Mouse (Mus musculus) kidney, embryonic 14.5 days (tissue): ENCODE measurements around the gene Atf7ip. TPM values are rescaled to one million over a fixed set of nuclear protein-coding genes. Genes with fewer than 3 reads are reported as not detected.
A peak's percentile ranks its signal among the peaks of the same experiment; 100 is the strongest.

Experiments
- ATAC-seq: fragments of 200-750 bp; cut with Nextera tagmentation; 2 replicates; pipeline ENCODE4 v1.8.0; 2017; ENCODE audit warnings: moderate number of reproducible peaks, mild to moderate bottlenecking, moderate TSS enrichment, moderate library complexity; ENCODE audit not compliant: low FRiP score, low TSS enrichment
- H3K27ac ChIP-seq: fragments of 300-500 bp; sonication (generic); 2 replicates; pipeline ENCODE4 v1.5.1; 2014; ENCODE audit warnings: low read depth, mild to moderate bottlenecking, low read length, moderate library complexity, mixed read lengths
- H3K27me3 ChIP-seq: fragments of 300-500 bp; sonication (generic); 2 replicates; pipeline ENCODE4 v1.6.1; 2014; ENCODE audit warnings: mild to moderate bottlenecking, low read length; ENCODE audit not compliant: control insufficient read depth, insufficient read depth
- H3K36me3 ChIP-seq: fragments of 300-500 bp; sonication (generic); 2 replicates; pipeline ENCODE4 v1.6.1; 2014; ENCODE audit warnings: low read length, mixed read lengths; ENCODE audit not compliant: control insufficient read depth, insufficient read depth
- H3K4me1 ChIP-seq: fragments of 300-500 bp; sonication (generic); 2 replicates; pipeline ENCODE4 v1.6.1; 2014; ENCODE audit warnings: low read length, mixed read lengths; ENCODE audit not compliant: control insufficient read depth, insufficient read depth
- H3K4me2 ChIP-seq: fragments of 300-500 bp; sonication (generic); replicated peaks from 2 replicates; pipeline ENCODE4 v1.6.1; 2014; ENCODE audit warnings: low read depth, mild to moderate bottlenecking, low read length
- H3K4me3 ChIP-seq: fragments of 300-500 bp; sonication (generic); 2 replicates; pipeline ENCODE4 v1.5.1; 2014; ENCODE audit warnings: mild to moderate bottlenecking, low read length
- H3K9ac ChIP-seq: fragments of 300-500 bp; sonication (generic); 2 replicates; pipeline ENCODE4 v1.6.1; 2014; ENCODE audit warnings: low read depth, mild to moderate bottlenecking, low read length, moderate library complexity
- H3K9me3 ChIP-seq: fragments of 300-500 bp; sonication (generic); 2 replicates; pipeline ENCODE4 v1.6.1; 2016; ENCODE audit warnings: low read length; ENCODE audit not compliant: control insufficient read depth
- WGBS: fragments of 180-500 bp; shearing (Covaris S2); extraction: QIAGEN DNeasy Blood & Tissue Kit; methylation state at CpG from one replicate; pipeline ENCODE4 v1.1.7; 2014; 5-methylcytosine and 5-hydroxymethylcytosine counted together
- polyA plus RNA-seq: library from polyadenylated mRNA; unstranded; fragments of >200 nt; fragmentation: Nextera tagmentation; extraction: Ambion mirVana; gene quantifications from 2 replicates; pipeline ENCODE4 v1.2.1, GENCODE M21; 2014

The Atf7ip gene
- polyA plus RNA-seq, 1 experiment from 2014 or later, result 54.2 TPM

- ATAC-seq, result no peak
- Histone ChIP-seq H3K4me2 (no peak overlapping the region), H3K4me3 (no peak overlapping the region), H3K27me3 (no peaks in the 10 kb centered on the region), H3K4me1 (no peaks in the 10 kb centered on the region), H3K9me3 (peaks cover 2% of the 10 kb centered on the region; the same call in 1 of the 2 replicates), H3K27ac (no peak overlapping the region), H3K36me3 (no peaks in the 10 kb centered on the region), H3K9ac (no peak overlapping the region)
- WGBS, result 87% methylated on average over 6 of the region's 6 CpGs
These were observed 10.7 kb downstream of the Atf7ip start for GRCm38 (mm10) chr6:136516626-136517025.

- no peak overlapping the region for H3K9ac ChIP-seq
- no peaks in the 10 kb centered on the region for H3K4me1 ChIP-seq
- H3K27me3 ChIP-seq, result no peaks in the 10 kb centered on the region
- H3K4me3 ChIP-seq, result no peak overlapping the region
- H3K36me3 ChIP-seq, result no peaks in the 10 kb centered on the region
- H3K4me2 ChIP-seq, result no peak overlapping the region
- peaks cover 2% of the 10 kb centered on the region; the same call in 1 of the 2 replicates for H3K9me3 ChIP-seq
- no peak overlapping the region for H3K27ac ChIP-seq
- no peak for ATAC-seq
These were observed 11.3 kb downstream of the Atf7ip start for GRCm38 (mm10) chr6:136517221-136517620.

- Histone ChIP-seq H3K27ac (peak overlapping the region; percentile 98), H3K9ac (peak overlapping the region; percentile 66), H3K36me3 (peaks cover 10% of the 10 kb centered on the region), H3K4me3 (peak overlapping the region; percentile 62), H3K27me3 (no peaks in the 10 kb centered on the region), H3K4me1 (no peaks in the 10 kb centered on the region), H3K9me3 (peaks cover 4% of the 10 kb centered on the region; the same call in 1 of the 2 replicates), H3K4me2 (peak overlapping the region; percentile 40)
- peak; percentile 97 for ATAC-seq
- under 1% methylated on average over 59 of the region's 59 CpGs for WGBS
These were observed 12.7 kb downstream of the Atf7ip start for GRCm38 (mm10) chr6:136518537-136519246.

GRCm38 (mm10) chr6:136519254-136519653 lies 13.3 kb downstream of the Atf7ip start:
- Histone ChIP-seq H3K27ac (peak overlapping the region; percentile 98), H3K4me3 (peak overlapping the region; percentile 62), H3K9ac (peak overlapping the region; percentile 66; the same call in 1 of the 2 replicates), H3K4me2 (peak overlapping the region; percentile 40), H3K4me1 (no peaks in the 10 kb centered on the region), H3K27me3 (no peaks in the 10 kb centered on the region), H3K9me3 (peaks cover 2% of the 10 kb centered on the region; the same call in 1 of the 2 replicates), H3K36me3 (peaks cover 10% of the 10 kb centered on the region)
- WGBS, result 3% methylated on average over 17 of the region's 17 CpGs
- no peak for ATAC-seq

GRCm38 (mm10) chr6:136520361-136520760 lies 14.4 kb downstream of the Atf7ip start:
- Histone ChIP-seq H3K4me1 (no peaks in the 10 kb centered on the region), H3K27ac (no peak overlapping the region), H3K27me3 (no peaks in the 10 kb centered on the region), H3K4me2 (peak overlapping the region; percentile 31), H3K9me3 (0 out of 2 replicates have a peak, but pooled peaks cover 2% of the 10 kb centered on the region), H3K4me3 (no peak overlapping the region; the same call in 1 of the 2 replicates), H3K9ac (no peak overlapping the region), H3K36me3 (peaks cover 15% of the 10 kb centered on the region)
- 64% methylated on average over 2 of the region's 2 CpGs for WGBS
- no peak for ATAC-seq

- H3K4me2 ChIP-seq, result no peak overlapping the region
- no peak overlapping the region for H3K27ac ChIP-seq
- no peaks in the 10 kb centered on the region for H3K27me3 ChIP-seq
- H3K4me3 ChIP-seq, result no peak overlapping the region
- H3K9me3 ChIP-seq, result peaks cover 5% of the 10 kb centered on the region; the same call in 1 of the 2 replicates
- H3K36me3 ChIP-seq, result peaks cover 19% of the 10 kb centered on the region
- no peak for ATAC-seq
- no peak overlapping the region for H3K9ac ChIP-seq
- H3K4me1 ChIP-seq, result no peaks in the 10 kb centered on the region
These were observed 15.7 kb downstream of the Atf7ip start for GRCm38 (mm10) chr6:136521681-136522080.

GRCm38 (mm10) chr6:136522658-136523057 lies 16.7 kb downstream of the Atf7ip start:
- WGBS, result 92% methylated on average over 5 of the region's 5 CpGs
- H3K4me1 ChIP-seq, result no peaks in the 10 kb centered on the region
- H3K4me3 ChIP-seq, result no peak overlapping the region
- H3K9ac ChIP-seq, result no peak overlapping the region
- H3K27me3 ChIP-seq, result no peaks in the 10 kb centered on the region
- ATAC-seq, result no peak
- H3K4me2 ChIP-seq, result no peak overlapping the region
- H3K27ac ChIP-seq, result no peak overlapping the region
- peaks cover 19% of the 10 kb centered on the region for H3K36me3 ChIP-seq
- H3K9me3 ChIP-seq, result peaks cover 5% of the 10 kb centered on the region; the same call in 1 of the 2 replicates

GRCm38 (mm10) chr6:136524751-136525150 lies 18.8 kb downstream of the Atf7ip start:
- Histone ChIP-seq H3K4me2 (no peak overlapping the region), H3K4me1 (no peaks in the 10 kb centered on the region), H3K27ac (no peak overlapping the region), H3K9me3 (peaks cover 5% of the 10 kb centered on the region; the same call in 1 of the 2 replicates), H3K9ac (no peak overlapping the region), H3K27me3 (no peaks in the 10 kb centered on the region), H3K4me3 (no peak overlapping the region), H3K36me3 (peaks cover 26% of the 10 kb centered on the region)
- no peak for ATAC-seq
- 75% methylated on average over 4 of the region's 4 CpGs for WGBS

- Histone ChIP-seq H3K4me3 (no peak overlapping the region), H3K27ac (no peak overlapping the region), H3K36me3 (peaks cover 26% of the 10 kb centered on the region), H3K27me3 (no peaks in the 10 kb centered on the region), H3K4me1 (no peaks in the 10 kb centered on the region), H3K4me2 (no peak overlapping the region), H3K9ac (no peak overlapping the region), H3K9me3 (peaks cover 5% of the 10 kb centered on the region; the same call in 1 of the 2 replicates)
- no peak for ATAC-seq
- WGBS, result 80% methylated on average over 4 of the region's 4 CpGs
These were observed 19.6 kb downstream of the Atf7ip start for GRCm38 (mm10) chr6:136525567-136525966.
